Mouse (Mus musculus) hindbrain, embryonic 12.5 days (tissue): ENCODE results near the gene Cryl1. TPM values are rescaled to one million over a fixed set of nuclear protein-coding genes. Genes with fewer than 3 reads are reported as not detected.

ENCODE experiments used
- ATAC-seq: fragments of 200-750 bp; cut with Nextera tagmentation; 2 replicates; pipeline ENCODE4 v1.8.0; 2017; ENCODE audit warnings: moderate TSS enrichment; ENCODE audit not compliant: low FRiP score
- H3K27ac ChIP-seq: fragments of 300-500 bp; sonication (generic); 2 replicates; pipeline ENCODE4 v1.5.1; 2016; ENCODE audit warnings: mild to moderate bottlenecking
- H3K27me3 ChIP-seq: fragments of 300-500 bp; sonication (generic); 2 replicates; pipeline ENCODE4 v1.6.1; 2016; ENCODE audit warnings: mild to moderate bottlenecking
- H3K36me3 ChIP-seq: fragments of 300-500 bp; sonication (generic); 2 replicates; pipeline ENCODE4 v1.6.1; 2016; ENCODE audit warnings: mild to moderate bottlenecking
- H3K4me1 ChIP-seq: fragments of 300-500 bp; sonication (generic); 2 replicates; pipeline ENCODE4 v1.6.1; 2016
- H3K4me2 ChIP-seq: fragments of 300-500 bp; sonication (generic); replicated peaks from 2 replicates; pipeline ENCODE4 v1.6.1; 2016; ENCODE audit warnings: mild to moderate bottlenecking
- H3K4me3 ChIP-seq: fragments of 300-500 bp; sonication (generic); 2 replicates; pipeline ENCODE4 v1.5.1; 2016; ENCODE audit warnings: mild to moderate bottlenecking
- H3K9ac ChIP-seq: fragments of 300-500 bp; sonication (generic); 2 replicates; pipeline ENCODE4 v1.6.1; 2016; ENCODE audit warnings: mild to moderate bottlenecking, moderate library complexity
- H3K9me3 ChIP-seq: fragments of 300-500 bp; sonication (generic); replicated peaks from 2 replicates; pipeline ENCODE4 v1.6.1; 2016; ENCODE audit warnings: mild to moderate bottlenecking
- WGBS: fragments of 180-500 bp; shearing (Covaris S2); methylation state at CpG from one replicate; pipeline ENCODE4 v1.1.7; 2016; 5-methylcytosine and 5-hydroxymethylcytosine counted together
- polyA plus RNA-seq: library from polyadenylated mRNA; unstranded; fragments of >200 nt; fragmentation: Nextera tagmentation; extraction: Ambion mirVana; gene quantifications from 2 replicates; pipeline ENCODE4 v1.2.1, GENCODE M21; 2016

Gene Cryl1
- polyA plus RNA-seq, 1 experiment from 2014 or later = 10.4 TPM

GRCm38 (mm10) chr14:57300530-57300929 is 97.8 kb downstream of the Cryl1 start:
- ATAC-seq = no peak
- WGBS = 62% methylated on average over 2 of the region's 2 CpGs
- no peaks in the 10 kb centered on the region for H3K9me3 ChIP-seq

GRCm38 (mm10) chr14:57297672-57298071 is 100.7 kb downstream of the Cryl1 start:
- ATAC-seq = no peak
- no peak overlapping the region for H3K4me2 ChIP-seq
- no peaks in the 10 kb centered on the region for H3K36me3 ChIP-seq
- H3K27ac ChIP-seq = no peak overlapping the region
- H3K9ac ChIP-seq = no peak overlapping the region
- WGBS = 68% methylated on average over 5 of the region's 5 CpGs
- no peaks in the 10 kb centered on the region for H3K4me1 ChIP-seq
- H3K27me3 ChIP-seq = no peaks in the 10 kb centered on the region
- H3K4me3 ChIP-seq = no peak overlapping the region
- H3K9me3 ChIP-seq = no peaks in the 10 kb centered on the region

More at GRCm38 (mm10) chr14:57300530-57300929, 97.8 kb downstream of the Cryl1 start:
- Histone ChIP-seq H3K27me3 (no peaks in the 10 kb centered on the region), H3K4me3 (no peak overlapping the region), H3K4me1 (no peaks in the 10 kb centered on the region), H3K36me3 (no peaks in the 10 kb centered on the region), H3K4me2 (no peak overlapping the region), H3K27ac (no peak overlapping the region), H3K9ac (no peak overlapping the region)

- Histone ChIP-seq H3K27me3 (no peaks in the 10 kb centered on the region), H3K9ac (no peak overlapping the region), H3K9me3 (no peaks in the 10 kb centered on the region), H3K27ac (no peak overlapping the region), H3K36me3 (no peaks in the 10 kb centered on the region), H3K4me2 (no peak overlapping the region), H3K4me3 (no peak overlapping the region), H3K4me1 (0 out of 2 replicates have a peak, but pooled peaks cover 6% of the 10 kb centered on the region)
- WGBS = 93% methylated on average over 7 of the region's 7 CpGs
- no peak for ATAC-seq
Measured at GRCm38 (mm10) chr14:57291399-57291942, 106.9 kb downstream of the Cryl1 start.

- H3K9me3 ChIP-seq = no peaks in the 10 kb centered on the region
- 0 out of 2 replicates have a peak, but pooled peaks cover 6% of the 10 kb centered on the region for H3K4me1 ChIP-seq
- H3K27me3 ChIP-seq = no peaks in the 10 kb centered on the region
- ATAC-seq = no peak
- H3K4me2 ChIP-seq = no peak overlapping the region
- H3K27ac ChIP-seq = no peak overlapping the region
- no peak overlapping the region for H3K4me3 ChIP-seq
- WGBS = 33% methylated on average over 9 of the region's 9 CpGs
- no peak overlapping the region for H3K9ac ChIP-seq
- no peaks in the 10 kb centered on the region for H3K36me3 ChIP-seq
Measured at GRCm38 (mm10) chr14:57289105-57289504, 109.2 kb downstream of the Cryl1 start.

GRCm38 (mm10) chr14:57283816-57284215 is 114.5 kb downstream of the Cryl1 start:
- Histone ChIP-seq H3K9me3 (no peaks in the 10 kb centered on the region), H3K4me2 (no peak overlapping the region), H3K27ac (no peak overlapping the region), H3K9ac (no peak overlapping the region), H3K4me3 (no peak overlapping the region), H3K36me3 (no peaks in the 10 kb centered on the region), H3K27me3 (no peaks in the 10 kb centered on the region), H3K4me1 (peaks cover 6% of the 10 kb centered on the region; the same call in 1 of the 2 replicates)
- no peak for ATAC-seq
- 70% methylated on average over 5 of the region's 5 CpGs for WGBS

- no peak for ATAC-seq
- H3K4me1 ChIP-seq = peaks cover 5% of the 10 kb centered on the region; the same call in 1 of the 2 replicates
- H3K9ac ChIP-seq = no peak overlapping the region
- no peaks in the 10 kb centered on the region for H3K9me3 ChIP-seq
- H3K4me3 ChIP-seq = no peak overlapping the region
- 33% methylated on average over 2 of the region's 2 CpGs for whole genome bisulfite sequencing
- H3K4me2 ChIP-seq = no peak overlapping the region
- H3K27me3 ChIP-seq = no peaks in the 10 kb centered on the region
- no peak overlapping the region for H3K27ac ChIP-seq
- H3K36me3 ChIP-seq = no peaks in the 10 kb centered on the region
Measured at GRCm38 (mm10) chr14:57282591-57282990, 115.7 kb downstream of the Cryl1 start.

GRCm38 (mm10) chr14:57280835-57281234 is 117.5 kb downstream of the Cryl1 start:
- Histone ChIP-seq H3K36me3 (no peaks in the 10 kb centered on the region), H3K4me1 (peaks cover 5% of the 10 kb centered on the region; the same call in 1 of the 2 replicates), H3K4me2 (no peak overlapping the region), H3K27me3 (no peaks in the 10 kb centered on the region), H3K4me3 (no peak overlapping the region), H3K9ac (no peak overlapping the region), H3K9me3 (no peaks in the 10 kb centered on the region), H3K27ac (no peak overlapping the region)
- ATAC-seq = no peak
- WGBS = 89% methylated on average over 3 of the region's 3 CpGs

GRCm38 (mm10) chr14:57276481-57277012 is 121.8 kb downstream of the Cryl1 start:
- no peak overlapping the region for H3K9ac ChIP-seq
- no peak overlapping the region for H3K4me3 ChIP-seq
- ATAC-seq = no peak
- no peaks in the 10 kb centered on the region for H3K9me3 ChIP-seq
- no peaks in the 10 kb centered on the region for H3K36me3 ChIP-seq
- H3K4me2 ChIP-seq = no peak overlapping the region
- WGBS = 88% methylated on average over 7 of the region's 7 CpGs
- H3K27ac ChIP-seq = no peak overlapping the region
- H3K27me3 ChIP-seq = no peaks in the 10 kb centered on the region
- no peaks in the 10 kb centered on the region for H3K4me1 ChIP-seq

- 85% methylated on average over 1 of the region's 1 CpGs for WGBS
- Histone ChIP-seq H3K4me2 (no peak overlapping the region), H3K36me3 (no peaks in the 10 kb centered on the region), H3K27ac (no peak overlapping the region), H3K27me3 (no peaks in the 10 kb centered on the region), H3K9me3 (no peaks in the 10 kb centered on the region), H3K9ac (no peak overlapping the region), H3K4me1 (no peaks in the 10 kb centered on the region), H3K4me3 (no peak overlapping the region)
- no peak for ATAC-seq
Measured at GRCm38 (mm10) chr14:57272341-57272740, 126.0 kb downstream of the Cryl1 start.

- Histone ChIP-seq H3K9me3 (no peaks in the 10 kb centered on the region), H3K4me1 (no peaks in the 10 kb centered on the region), H3K4me3 (no peak overlapping the region), H3K9ac (no peak overlapping the region), H3K36me3 (no peaks in the 10 kb centered on the region), H3K27me3 (no peaks in the 10 kb centered on the region), H3K27ac (no peak overlapping the region), H3K4me2 (no peak overlapping the region)
- no peak for ATAC-seq
- WGBS = 69% methylated on average over 1 of the region's 1 CpGs
Measured at GRCm38 (mm10) chr14:57271861-57272260, 126.5 kb downstream of the Cryl1 start.

- Histone ChIP-seq H3K4me2 (no peak overlapping the region), H3K9me3 (no peaks in the 10 kb centered on the region), H3K4me3 (no peak overlapping the region), H3K9ac (no peak overlapping the region), H3K4me1 (no peaks in the 10 kb centered on the region), H3K36me3 (no peaks in the 10 kb centered on the region), H3K27me3 (no peaks in the 10 kb centered on the region), H3K27ac (no peak overlapping the region)
- ATAC-seq = no peak
- WGBS = 95% methylated on average over 3 of the region's 3 CpGs
Measured at GRCm38 (mm10) chr14:57268900-57269299, 129.4 kb downstream of the Cryl1 start.

- H3K9ac ChIP-seq = no peak overlapping the region
- H3K4me3 ChIP-seq = no peak overlapping the region
- H3K27me3 ChIP-seq = no peaks in the 10 kb centered on the region
- H3K4me2 ChIP-seq = no peak overlapping the region
- no peaks in the 10 kb centered on the region for H3K9me3 ChIP-seq
- no peaks in the 10 kb centered on the region for H3K4me1 ChIP-seq
- no peak overlapping the region for H3K27ac ChIP-seq
- 83% methylated on average over 3 of the region's 3 CpGs for WGBS
- ATAC-seq = no peak
- no peaks in the 10 kb centered on the region for H3K36me3 ChIP-seq
Measured at GRCm38 (mm10) chr14:57268344-57268743, 130.0 kb downstream of the Cryl1 start.

GRCm38 (mm10) chr14:57263943-57264342 is 134.4 kb downstream of the Cryl1 start:
- no peak overlapping the region for H3K4me3 ChIP-seq
- no peak for ATAC-seq
- H3K27ac ChIP-seq = no peak overlapping the region
- H3K36me3 ChIP-seq = no peaks in the 10 kb centered on the region
- no peaks in the 10 kb centered on the region for H3K27me3 ChIP-seq
- WGBS = 86% methylated on average over 10 of the region's 10 CpGs
- no peaks in the 10 kb centered on the region for H3K9me3 ChIP-seq
- H3K4me2 ChIP-seq = no peak overlapping the region
- H3K9ac ChIP-seq = no peak overlapping the region
- H3K4me1 ChIP-seq = no peaks in the 10 kb centered on the region
